Comparison of ENCODE assay signal across 14 mouse cellular contexts in the genomic region with DNA sequence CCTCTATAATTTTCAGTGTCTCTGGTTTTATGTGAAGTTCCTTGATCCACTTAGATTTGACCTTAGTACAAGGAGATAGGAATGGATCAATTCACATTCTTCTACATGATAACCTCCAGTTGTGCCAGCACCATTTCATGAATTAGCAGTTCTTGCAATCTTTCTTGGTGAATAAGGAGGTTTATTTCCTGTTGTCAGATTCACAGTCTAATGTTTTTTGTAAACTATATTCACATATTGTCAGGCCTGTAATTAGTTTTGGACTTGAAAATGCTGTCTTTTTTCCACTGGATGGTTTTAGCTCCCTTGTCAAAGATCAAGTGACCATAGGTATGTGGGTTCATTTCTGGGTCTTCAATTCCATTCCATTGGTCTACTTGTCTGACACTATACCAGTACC. TPM values are rescaled to one million over a fixed set of nuclear protein-coding genes. Genes with fewer than 3 reads are reported as not detected.
DNase-seq lines count a peak whose midpoint lies in the region; ATAC-seq lines count a peak whose summit lies in the region.
"Not testable (repeated sequence)": the region's sequence is repeated elsewhere in the genome, so short reads cannot be mapped to it uniquely, and the experiment has no call there.
"Had no signal": no experiment of that assay in that cellular context is flagged by ENCODE, and none has a peak within 500 bp of the region (broad histone marks: within the 10 kb centered on the region; RNA-seq: fewer than 3 reads in every experiment).

No protein-coding gene starts in this region.

- not testable (repeated sequence) for H3K27ac ChIP-seq in heart, embryonic 11.5 days (ENCODE audit: low read depth, low read length); hindbrain, embryonic 14.5 days; kidney, embryonic 16.5 days (ENCODE audit: low read length); liver, embryonic 15.5 days (replicated peaks); midbrain, embryonic 12.5 days (replicated peaks); neural tube, embryonic 15.5 days (replicated peaks)

- H3K4me2 ChIP-seq in heart, embryonic 11.5 days; hindbrain, embryonic 14.5 days (replicated peaks); kidney, embryonic 16.5 days (replicated peaks; ENCODE audit: low read depth, low read length); liver, embryonic 15.5 days; midbrain, embryonic 12.5 days (replicated peaks); neural tube, embryonic 15.5 days: not testable (repeated sequence)

- not testable (repeated sequence) for H3K36me3 ChIP-seq in heart, embryonic 11.5 days (ENCODE audit: control insufficient read depth, insufficient read depth, low read length); hindbrain, embryonic 14.5 days (replicated peaks; ENCODE audit: control insufficient read depth, insufficient read depth); kidney, embryonic 16.5 days (ENCODE audit: insufficient read depth, low read length); liver, embryonic 15.5 days (replicated peaks); midbrain, embryonic 12.5 days; neural tube, embryonic 15.5 days

- ATAC-seq in CD4-positive, CD25-positive, alpha-beta regulatory T cell, adult 4 months = peak; percentile 100
- ATAC-seq in erythroblast, adult 5-6 weeks (replicated peaks; ENCODE audit: low FRiP score, poor library complexity, severe bottlenecking) = peak; percentile 100
- peak; percentile 100 for ATAC-seq in heart, embryonic 11.5 days (replicated peaks; ENCODE audit: insufficient number of reproducible peaks, low FRiP score, low TSS enrichment)
- ATAC-seq in hindbrain, embryonic 14.5 days (ENCODE audit: low FRiP score) = peak; percentile 100
- peak; percentile 100 for ATAC-seq in kidney, embryonic 16.5 days (ENCODE audit: low FRiP score, low TSS enrichment)
- peak; percentile 100 for ATAC-seq in liver, embryonic 15.5 days (ENCODE audit: insufficient read depth)
- ATAC-seq in midbrain, embryonic 12.5 days (ENCODE audit: low FRiP score, low read depth) = peak; percentile 100
- peak; percentile 100 for ATAC-seq in neural tube, embryonic 15.5 days (ENCODE audit: low FRiP score)

- not testable (repeated sequence) for H3K27me3 ChIP-seq in heart, embryonic 11.5 days (ENCODE audit: control insufficient read depth, insufficient read depth, low read length); hindbrain, embryonic 14.5 days (ENCODE audit: control insufficient read depth, insufficient read depth, low read length); kidney, embryonic 16.5 days (ENCODE audit: insufficient read depth, low read length); liver, embryonic 15.5 days; midbrain, embryonic 12.5 days; neural tube, embryonic 15.5 days (replicated peaks)

- not testable (repeated sequence) for H3K9ac ChIP-seq in heart, embryonic 11.5 days (ENCODE audit: low read depth, low read length); hindbrain, embryonic 14.5 days; kidney, embryonic 16.5 days (replicated peaks; ENCODE audit: low read length); liver, embryonic 15.5 days; midbrain, embryonic 12.5 days (replicated peaks); neural tube, embryonic 15.5 days (replicated peaks)

- not testable (repeated sequence) for H3K4me1 ChIP-seq in heart, embryonic 11.5 days (ENCODE audit: control insufficient read depth, insufficient read depth, low read length); hindbrain, embryonic 14.5 days (replicated peaks; ENCODE audit: control insufficient read depth, insufficient read depth, low read length); kidney, embryonic 16.5 days (ENCODE audit: insufficient read depth, low read length); liver, embryonic 15.5 days (replicated peaks); midbrain, embryonic 12.5 days; neural tube, embryonic 15.5 days

- not testable (repeated sequence) for H3K4me3 ChIP-seq in heart, embryonic 11.5 days (ENCODE audit: low read depth, low read length); hindbrain, embryonic 14.5 days (replicated peaks; ENCODE audit: low read length); kidney, embryonic 16.5 days (ENCODE audit: low read length); liver, embryonic 15.5 days (replicated peaks); midbrain, embryonic 12.5 days; neural tube, embryonic 15.5 days (replicated peaks)

- not testable (repeated sequence) for H3K9me3 ChIP-seq in heart, embryonic 11.5 days (replicated peaks; ENCODE audit: control insufficient read depth, low read length); hindbrain, embryonic 14.5 days (ENCODE audit: control insufficient read depth, low read length); kidney, embryonic 16.5 days (ENCODE audit: low read length); liver, embryonic 15.5 days (replicated peaks); midbrain, embryonic 12.5 days; neural tube, embryonic 15.5 days (replicated peaks)

- DNase-seq in hindbrain, embryonic 14.5 days (ENCODE audit: low spot score) = not testable (repeated sequence)

RNA-seq across cellular contexts. Expression of a gene that starts 13.0 kb away (rescaled TPM):
- polyA plus RNA-seq in CD4-positive, CD25-positive, alpha-beta regulatory T cell, adult 4 months (2017; shearing (Covaris generic)) = under 1 TPM in 1 of 2 experiments, not detected in 1; 0.43 TPM
- not detected in 2 replicates for total RNA-seq in erythroblast, adult 5-6 weeks (2015; ENCODE audit: low replicate concordance)
- total RNA-seq in erythroblast, adult 5-6 weeks (2017; ENCODE audit: low replicate concordance) = not detected in 2 replicates
- polyA plus RNA-seq in heart, embryonic 11.5 days (2014; fragmentation: Nextera tagmentation; extraction: Ambion mirVana) = not detected in 2 replicates
- 0.12 and 0.13 TPM in 2 replicates for polyA plus RNA-seq in hindbrain, embryonic 14.5 days (2014; fragmentation: Nextera tagmentation; extraction: Ambion mirVana)
- 0.06 TPM in 1 of 2 replicates, not detected in the other for polyA plus RNA-seq in kidney, embryonic 16.5 days (2015; fragmentation: Nextera tagmentation; extraction: Ambion mirVana)
- 12.5 and 14.0 TPM in 2 replicates for polyA plus RNA-seq in liver, embryonic 15.5 days (2015; fragmentation: Nextera tagmentation; extraction: Ambion mirVana)
- not detected in 2 replicates for polyA plus RNA-seq in midbrain, embryonic 12.5 days (2016; fragmentation: Nextera tagmentation; extraction: Ambion mirVana)
- 0.11 and 0.17 TPM in 2 replicates for polyA plus RNA-seq in neural tube, embryonic 15.5 days (2015; fragmentation: Nextera tagmentation; extraction: Ambion mirVana)
- polyA plus RNA-seq: embryonic facial prominence, embryonic 10.5 days; macrophage; spleen, adult 2 months had no signal

RNA-seq across cellular contexts. Expression of a gene that starts 24.8 kb away (rescaled TPM):
- not detected for polyA plus RNA-seq in CD4-positive, CD25-positive, alpha-beta regulatory T cell, adult 4 months (2017; shearing (Covaris generic))
- 2.5 and 5.9 TPM in 2 replicates for total RNA-seq in erythroblast, adult 5-6 weeks (2015; ENCODE audit: low replicate concordance)
- total RNA-seq in erythroblast, adult 5-6 weeks (2017; ENCODE audit: low replicate concordance) = 1.4 and 2.9 TPM in 2 replicates
- polyA plus RNA-seq in heart, embryonic 11.5 days (2014; fragmentation: Nextera tagmentation; extraction: Ambion mirVana) = not detected in 2 replicates
- polyA plus RNA-seq in hindbrain, embryonic 14.5 days (2014; fragmentation: Nextera tagmentation; extraction: Ambion mirVana) = not detected in 2 replicates
- polyA plus RNA-seq in kidney, embryonic 16.5 days (2015; fragmentation: Nextera tagmentation; extraction: Ambion mirVana) = not detected in 2 replicates
- 0.23 and 0.24 TPM in 2 replicates for polyA plus RNA-seq in liver, embryonic 15.5 days (2015; fragmentation: Nextera tagmentation; extraction: Ambion mirVana)
- polyA plus RNA-seq in midbrain, embryonic 12.5 days (2016; fragmentation: Nextera tagmentation; extraction: Ambion mirVana) = not detected in 2 replicates
- polyA plus RNA-seq in neural tube, embryonic 15.5 days (2015; fragmentation: Nextera tagmentation; extraction: Ambion mirVana) = not detected in 2 replicates
- total RNA-seq: layer of hippocampus, postnatal 25 days; left cerebral cortex, postnatal 4 days had no signal
- polyA plus RNA-seq: embryonic facial prominence, embryonic 10.5 days; hindbrain, embryonic 10.5 days had no signal
